Mouse (Mus musculus) MEL (cell line): ENCODE results near the gene Ube2q1. TPM values are rescaled to one million over a fixed set of nuclear protein-coding genes. Genes with fewer than 3 reads are reported as not detected.

Experiments used
- DNase-seq: peaks from one replicate; pipeline ENCODE4 v3.0.0; 2011; ENCODE audit warnings: low read depth, low spot score
- H3K27ac ChIP-seq: 2 replicates; pipeline ENCODE4 v1.5.1; 2012; ENCODE audit warnings: low read depth, mild to moderate bottlenecking, control low read depth, low read length, moderate library complexity; ENCODE audit not compliant: control insufficient read depth
- H3K27me3 ChIP-seq, 2 experiments: fragments of 150-350 bp in 1 of 2; sonication (generic) in 1 of 2; 2 replicates each; pipeline ENCODE4 v1.6.1; 2012; ENCODE audit warnings: low read length in 2 of 2, mild to moderate bottlenecking in 2 of 2, improper control_type of control experiment in 1 of 2, moderate library complexity in 1 of 2; ENCODE audit not compliant: insufficient read depth in 2 of 2, control insufficient read depth in 1 of 2
- H3K36me3 ChIP-seq, 2 experiments: 2 replicates each; pipeline ENCODE4 v1.6.1; 2012 to 2014; ENCODE audit warnings: low read length in 2 of 2, improper control_type of control experiment in 1 of 2, inconsistent platforms in 1 of 2, mild to moderate bottlenecking in 1 of 2; ENCODE audit not compliant: insufficient read depth in 2 of 2, control insufficient read depth in 1 of 2
- H3K4me1 ChIP-seq, 2 experiments: fragments of 150-350 bp in 1 of 2; sonication (generic) in 1 of 2; 2 replicates each; pipeline ENCODE4 v1.6.1; 2012; ENCODE audit warnings: low read length in 2 of 2, improper control_type of control experiment in 1 of 2, mild to moderate bottlenecking in 1 of 2; ENCODE audit not compliant: insufficient read depth in 2 of 2, control insufficient read depth in 1 of 2
- H3K4me3 ChIP-seq, 2 experiments: fragments of 150-350 bp in 1 of 2; sonication (generic) in 1 of 2; 2 replicates each; pipeline ENCODE4 v1.5.1; 2012; ENCODE audit warnings: low read depth in 2 of 2, low read length in 2 of 2, mild to moderate bottlenecking in 2 of 2, moderate library complexity in 2 of 2, control low read depth in 1 of 2, improper control_type of control experiment in 1 of 2; ENCODE audit not compliant: control insufficient read depth in 1 of 2, insufficient read depth in 1 of 2
- H3K79me2 ChIP-seq: 2 replicates; pipeline ENCODE4 v1.6.1; 2012; ENCODE audit warnings: mild to moderate bottlenecking, low read length, moderate library complexity; ENCODE audit not compliant: control insufficient read depth, poor library complexity, insufficient read depth
- H3K9ac ChIP-seq: 2 replicates; pipeline ENCODE4 v1.6.1; 2012; ENCODE audit warnings: low read depth, mild to moderate bottlenecking, control low read depth, low read length, moderate library complexity; ENCODE audit not compliant: control insufficient read depth, poor library complexity, severe bottlenecking
- H3K9me3 ChIP-seq: fragments of 150-350 bp; sonication (generic); replicated peaks from 2 replicates; pipeline ENCODE4 v1.6.1; 2012; ENCODE audit warnings: mild to moderate bottlenecking, low read length, improper control_type of control experiment, moderate library complexity; ENCODE audit not compliant: insufficient read depth
- BHLHE40 ChIP-seq: IDR thresholded peaks from 2 replicates; pipeline ENCODE4 v1.6.1; 2012; ENCODE audit warnings: low read depth, mild to moderate bottlenecking, inconsistent platforms, low read length, improper control_type of control experiment, borderline replicate concordance
- CHD1 ChIP-seq: IDR thresholded peaks from 2 replicates; pipeline ENCODE4 v1.6.1; 2012; ENCODE audit warnings: low read depth, mild to moderate bottlenecking, inconsistent platforms, low read length, improper control_type of control experiment
- CHD2 ChIP-seq: IDR thresholded peaks from 2 replicates; pipeline ENCODE4 v1.6.1; 2011; ENCODE audit warnings: low read length, improper control_type of control experiment
- CTCF ChIP-seq, 3 experiments: IDR thresholded peaks in 2 of 3; conservative IDR thresholded peaks in 1 of 3; 2 replicates each; pipeline ENCODE4 v1.5.1; 2011 to 2012; ENCODE audit warnings: low read length in 3 of 3, low read depth in 2 of 3, mild to moderate bottlenecking in 2 of 3, improper control_type of control experiment in 1 of 3, inconsistent platforms in 1 of 3, mixed read lengths in 1 of 3, moderate library complexity in 1 of 3; ENCODE audit not compliant: control insufficient read depth in 1 of 3, insufficient read depth in 1 of 3, poor library complexity in 1 of 3, severe bottlenecking in 1 of 3
- E2F4 ChIP-seq: IDR thresholded peaks from 2 replicates; pipeline ENCODE4 v1.6.1; 2011; ENCODE audit warnings: low read depth, low read length, improper control_type of control experiment, borderline replicate concordance
- ELF1 ChIP-seq: IDR thresholded peaks from 2 replicates; pipeline ENCODE4 v1.6.1; 2014; ENCODE audit warnings: low read depth, mild to moderate bottlenecking, inconsistent platforms, low read length, improper control_type of control experiment, moderate library complexity
- EP300 ChIP-seq, 2 experiments: IDR thresholded peaks; 2 replicates each; pipeline ENCODE4 v1.6.1; 2011; ENCODE audit warnings: improper control_type of control experiment in 2 of 2, low read length in 2 of 2, low read depth in 1 of 2, mild to moderate bottlenecking in 1 of 2
- ETS1 ChIP-seq: IDR thresholded peaks from 2 replicates; pipeline ENCODE4 v1.6.1; 2012; ENCODE audit warnings: low read depth, mild to moderate bottlenecking, inconsistent platforms, low read length, improper control_type of control experiment, moderate library complexity
- GABPA ChIP-seq: IDR thresholded peaks from 2 replicates; pipeline ENCODE4 v1.6.1; 2012; ENCODE audit warnings: low read depth, mild to moderate bottlenecking, inconsistent platforms, low read length, improper control_type of control experiment, moderate library complexity
- GATA1 ChIP-seq: IDR thresholded peaks from 2 replicates; pipeline ENCODE4 v1.6.1; 2011; ENCODE audit warnings: low read depth, low read length, improper control_type of control experiment
- HCFC1 ChIP-seq: IDR thresholded peaks from 2 replicates; pipeline ENCODE4 v1.6.1; 2012; ENCODE audit warnings: low read depth, mild to moderate bottlenecking, inconsistent platforms, low read length, improper control_type of control experiment, moderate library complexity
- JUND ChIP-seq: IDR thresholded peaks from 2 replicates; pipeline ENCODE4 v1.6.1; 2011; ENCODE audit warnings: low read depth, mild to moderate bottlenecking, improper control_type of control experiment, low read length
- KAT2A ChIP-seq: conservative IDR thresholded peaks from 2 replicates; pipeline ENCODE4 v1.6.1; 2012; ENCODE audit warnings: low read depth, low read length, improper control_type of control experiment, inconsistent platforms
- MAFK ChIP-seq: IDR thresholded peaks from 2 replicates; pipeline ENCODE4 v1.6.1; 2011; ENCODE audit warnings: low read depth, mild to moderate bottlenecking, low read length, improper control_type of control experiment, borderline replicate concordance
- MAX ChIP-seq: IDR thresholded peaks from 2 replicates; pipeline ENCODE4 v1.6.1; 2011; ENCODE audit warnings: low read length, improper control_type of control experiment
- MEF2A ChIP-seq: IDR thresholded peaks from 2 replicates; pipeline ENCODE4 v1.6.1; 2014; ENCODE audit warnings: low read depth, mild to moderate bottlenecking, inconsistent platforms, low read length, improper control_type of control experiment; ENCODE audit not compliant: poor library complexity, insufficient replicate concordance, severe bottlenecking; ENCODE audit errors: extremely low read depth
- MXI1 ChIP-seq: IDR thresholded peaks from 2 replicates; pipeline ENCODE4 v1.6.1; 2011; ENCODE audit warnings: mild to moderate bottlenecking, low read depth, low read length, improper control_type of control experiment
- MYB ChIP-seq: IDR thresholded peaks from 2 replicates; pipeline ENCODE4 v1.6.1; 2011; ENCODE audit warnings: mild to moderate bottlenecking, low read depth, low read length, improper control_type of control experiment
- NELFE ChIP-seq: IDR thresholded peaks from 2 replicates; pipeline ENCODE4 v1.6.1; 2011; ENCODE audit warnings: low read depth, low read length, improper control_type of control experiment
- POLR2A ChIP-seq, 2 experiments: IDR thresholded peaks; 2 replicates each; pipeline ENCODE4 v1.6.1; 2011 to 2012; ENCODE audit warnings: low read length in 2 of 2, mild to moderate bottlenecking in 2 of 2, control low read depth in 1 of 2, improper control_type of control experiment in 1 of 2, low read depth in 1 of 2, moderate library complexity in 1 of 2; ENCODE audit not compliant: control insufficient read depth in 1 of 2, insufficient read depth in 1 of 2, poor library complexity in 1 of 2
- POLR2AphosphoS2 ChIP-seq: IDR thresholded peaks from 2 replicates; pipeline ENCODE4 v1.6.1; 2011; ENCODE audit warnings: low read length, improper control_type of control experiment
- POLR2AphosphoS5 ChIP-seq: IDR thresholded peaks from 2 replicates; pipeline ENCODE4 v1.6.1; 2012; ENCODE audit warnings: low read depth, borderline replicate concordance, mild to moderate bottlenecking, inconsistent platforms, low read length, moderate library complexity, mixed read lengths
- RAD21 ChIP-seq: IDR thresholded peaks from 2 replicates; pipeline ENCODE4 v1.6.1; 2011; ENCODE audit warnings: mild to moderate bottlenecking, low read depth, low read length, improper control_type of control experiment
- RCOR1 ChIP-seq: IDR thresholded peaks from 2 replicates; pipeline ENCODE4 v1.6.1; 2012; ENCODE audit warnings: low read depth, mild to moderate bottlenecking, inconsistent platforms, low read length, improper control_type of control experiment
- SIN3A ChIP-seq: IDR thresholded peaks from 2 replicates; pipeline ENCODE4 v1.6.1; 2012; ENCODE audit warnings: low read length, improper control_type of control experiment, inconsistent platforms
- SMC3 ChIP-seq: IDR thresholded peaks from 2 replicates; pipeline ENCODE4 v1.6.1; 2011; ENCODE audit warnings: low read depth, low read length, improper control_type of control experiment
- TAL1 ChIP-seq: IDR thresholded peaks from 2 replicates; pipeline ENCODE4 v1.6.1; 2012; ENCODE audit warnings: mild to moderate bottlenecking, inconsistent platforms, low read length, moderate library complexity, mixed read lengths
- TBP ChIP-seq: IDR thresholded peaks from 2 replicates; pipeline ENCODE4 v1.8.0; 2011; ENCODE audit warnings: low read depth, low read length, improper control_type of control experiment
- TCF12 ChIP-seq: IDR thresholded peaks from 2 replicates; pipeline ENCODE4 v1.6.1; 2014; ENCODE audit warnings: low read depth, mild to moderate bottlenecking, inconsistent platforms, low read length, improper control_type of control experiment, moderate library complexity
- UBTF ChIP-seq: IDR thresholded peaks from 2 replicates; pipeline ENCODE4 v1.6.1; 2012; ENCODE audit warnings: low read depth, mild to moderate bottlenecking, inconsistent platforms, low read length, improper control_type of control experiment, moderate library complexity, borderline replicate concordance; ENCODE audit not compliant: insufficient read depth
- USF1 ChIP-seq: IDR thresholded peaks from 2 replicates; pipeline ENCODE4 v1.6.1; 2014; ENCODE audit warnings: low read depth, mild to moderate bottlenecking, inconsistent platforms, low read length, improper control_type of control experiment, moderate library complexity
- USF2 ChIP-seq, 2 experiments: IDR thresholded peaks; 2 replicates each; pipeline ENCODE4 v1.6.1; 2011 to 2012; ENCODE audit warnings: improper control_type of control experiment in 2 of 2, low read length in 2 of 2, borderline replicate concordance in 1 of 2, inconsistent platforms in 1 of 2, low read depth in 1 of 2, mild to moderate bottlenecking in 1 of 2; ENCODE audit not compliant: insufficient read depth in 1 of 2
- ZC3H11A ChIP-seq: IDR thresholded peaks from 2 replicates; pipeline ENCODE4 v1.6.1; 2012; ENCODE audit warnings: low read depth, mild to moderate bottlenecking, inconsistent platforms, low read length, improper control_type of control experiment
- ZKSCAN1 ChIP-seq: IDR thresholded peaks from 2 replicates; pipeline ENCODE4 v1.6.1; 2012; ENCODE audit warnings: low read depth, mild to moderate bottlenecking, inconsistent platforms, low read length, improper control_type of control experiment, moderate library complexity
- ZMIZ1 ChIP-seq: IDR thresholded peaks from 2 replicates; pipeline ENCODE4 v1.6.1; 2012; ENCODE audit warnings: low read depth, mild to moderate bottlenecking, inconsistent platforms, low read length, improper control_type of control experiment, moderate library complexity
- ZNF384 ChIP-seq: IDR thresholded peaks from 2 replicates; pipeline ENCODE4 v1.6.1; 2012; ENCODE audit warnings: low read depth, mild to moderate bottlenecking, inconsistent platforms, low read length, improper control_type of control experiment
- polyA plus RNA-seq, 2 experiments: library from polyadenylated mRNA; stranded (reverse) in 1 of 2; unstranded in 1 of 2; fragments of >175 nt in 1 of 2; fragments of >200 nt in 1 of 2; gene quantifications; 2 replicates each; pipeline versions ENCODE4 v1.2.1 to v1.2.4; 2012; ENCODE audit warnings: low replicate concordance in 2 of 2, low read depth in 1 of 2; ENCODE audit not compliant: insufficient read length in 2 of 2, insufficient read depth in 1 of 2, missing spikeins in 1 of 2
- total RNA-seq: library from RNA; depleted of rRNA; stranded (reverse); fragments of 300-350 nt; gene quantifications from 2 replicates; pipeline ENCODE4 v1.2.3, GENCODE M21; 2012

The Ube2q1 gene
- total and polyA plus RNA-seq, 3 experiments: 73.8 to 162 (median 89.0) TPM

DNA sequence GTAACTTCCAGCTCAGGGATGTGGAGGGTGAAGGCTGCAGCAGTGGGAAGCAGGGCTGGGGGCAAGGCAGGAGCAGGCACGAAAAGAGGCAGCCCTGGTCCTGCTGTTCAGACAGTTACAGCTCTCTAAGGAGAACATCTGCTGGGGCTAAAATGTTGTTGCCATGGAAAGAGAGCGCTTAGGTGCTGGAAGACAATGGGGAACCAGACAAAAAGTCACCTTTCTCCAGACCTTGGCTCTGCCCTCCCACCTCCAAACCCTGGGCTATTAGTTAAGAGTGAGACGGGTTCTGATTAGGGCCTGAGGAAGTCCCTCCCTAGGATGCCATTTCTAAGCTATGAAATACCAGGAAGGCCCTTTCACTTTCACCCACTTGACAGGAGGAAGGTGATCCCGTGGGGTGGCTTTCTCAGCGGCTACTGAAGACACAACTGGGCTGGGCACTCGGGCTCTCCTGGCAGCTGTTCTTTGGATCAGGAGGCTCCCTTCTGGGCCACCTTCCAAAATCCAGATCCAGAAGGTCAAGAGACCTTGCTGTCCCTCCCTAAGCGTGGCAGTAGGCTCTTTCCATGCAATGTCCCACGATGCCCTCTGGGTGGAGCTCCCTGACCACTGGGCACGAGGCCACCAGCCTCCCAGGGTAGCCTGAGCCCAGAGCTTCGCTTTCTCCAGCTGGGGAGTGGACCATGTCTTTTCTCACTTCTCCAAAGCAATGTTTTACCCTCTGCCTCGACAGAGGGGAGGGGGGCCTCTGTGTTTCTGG, 11.8 kb downstream of the Ube2q1 start:
- no peaks in the 10 kb centered on the region for H3K9me3 ChIP-seq
- peaks cover 0 to 12% of the 10 kb centered on the region in 2 experiments; a peak in 2 of 4 replicates for H3K36me3 ChIP-seq
- H3K79me2 ChIP-seq: no peaks in the 10 kb centered on the region
- peak overlapping the region; percentile 36 for H3K9ac ChIP-seq
- H3K27me3 ChIP-seq: peaks cover 0 to 1% of the 10 kb centered on the region in 2 experiments
- no peak overlapping the region for H3K27ac ChIP-seq
- peaks cover 0 to 5% of the 10 kb centered on the region in 2 experiments; a peak in 1 of 4 replicates for H3K4me1 ChIP-seq
- peak; percentile 60 for DNase-seq
- peak overlapping the region; percentile 4 to 56; a peak in 3 of 4 replicates for H3K4me3 ChIP-seq
- TF ChIP-seq MEF2A: no peak
- TF ChIP-seq USF1: no peak
- TF ChIP-seq MAFK: no peak
- TF ChIP-seq CTCF (IDR thresholded peaks at IDR 0.05 in 2 of 3, conservative IDR thresholded peaks at IDR 0.05 in 1 of 3; ENCODE audit: control insufficient read depth in 1 of 3, insufficient read depth in 1 of 3, low read depth in 2 of 3, low read length in 3 of 3, poor library complexity in 1 of 3, severe bottlenecking in 1 of 3): peak; percentile 78 to 90 (median 85)
- TF ChIP-seq NELFE: no peak
- no peak for TF ChIP-seq JUND
- no peak for TF ChIP-seq GABPA
- no peak for TF ChIP-seq ZKSCAN1
- no peak for TF ChIP-seq CHD1
- TF ChIP-seq TCF12: no peak
- no peak for TF ChIP-seq TBP
- no peak for TF ChIP-seq KAT2A
- TF ChIP-seq MYB: no peak
- TF ChIP-seq GATA1: no peak
- no peak for TF ChIP-seq ETS1
- no peak for TF ChIP-seq POLR2A (IDR thresholded peaks at IDR 0.05; ENCODE audit: control insufficient read depth in 1 of 2, insufficient read depth in 1 of 2, low read depth in 1 of 2, low read length in 2 of 2, poor library complexity in 1 of 2)
- TF ChIP-seq ZMIZ1: no peak
- no peak for TF ChIP-seq RCOR1
- TF ChIP-seq MXI1: no peak; the same call in 1 of the 2 replicates
- TF ChIP-seq ELF1: no peak
- no peak for TF ChIP-seq TAL1
- no peak for TF ChIP-seq HCFC1
- no peak for TF ChIP-seq USF2 (IDR thresholded peaks at IDR 0.05; ENCODE audit: borderline replicate concordance in 1 of 2, insufficient read depth in 1 of 2, low read depth in 1 of 2, low read length in 2 of 2)
- peak; percentile 58 for TF ChIP-seq ZC3H11A
- 0 out of 2 replicates have a peak, but pooled peaks have one; percentile 42 for TF ChIP-seq MAX
- TF ChIP-seq POLR2AphosphoS2: no peak
- TF ChIP-seq BHLHE40: no peak
- TF ChIP-seq RAD21: peak; percentile 84
- TF ChIP-seq ZNF384: no peak
- no peak for TF ChIP-seq EP300 (IDR thresholded peaks at IDR 0.05; ENCODE audit: low read depth in 1 of 2, low read length in 2 of 2)
- no peak for TF ChIP-seq CHD2
- no peak for TF ChIP-seq POLR2AphosphoS5
- TF ChIP-seq SIN3A: peak; percentile 17; the same call in 1 of the 2 replicates
- no peak for TF ChIP-seq E2F4
- no peak for TF ChIP-seq UBTF
- peak; percentile 77 for TF ChIP-seq SMC3
